Mouse (Mus musculus): ENCODE data around the gene Bcor. TPM values are rescaled to one million over a fixed set of nuclear protein-coding genes. Genes with fewer than 3 reads are reported as not detected.

Bcor gene
- 14.2 and 14.5 TPM in 2 replicates for polyA plus RNA-seq (2015; fragmentation: Nextera tagmentation; extraction: Ambion mirVana)

DNA sequence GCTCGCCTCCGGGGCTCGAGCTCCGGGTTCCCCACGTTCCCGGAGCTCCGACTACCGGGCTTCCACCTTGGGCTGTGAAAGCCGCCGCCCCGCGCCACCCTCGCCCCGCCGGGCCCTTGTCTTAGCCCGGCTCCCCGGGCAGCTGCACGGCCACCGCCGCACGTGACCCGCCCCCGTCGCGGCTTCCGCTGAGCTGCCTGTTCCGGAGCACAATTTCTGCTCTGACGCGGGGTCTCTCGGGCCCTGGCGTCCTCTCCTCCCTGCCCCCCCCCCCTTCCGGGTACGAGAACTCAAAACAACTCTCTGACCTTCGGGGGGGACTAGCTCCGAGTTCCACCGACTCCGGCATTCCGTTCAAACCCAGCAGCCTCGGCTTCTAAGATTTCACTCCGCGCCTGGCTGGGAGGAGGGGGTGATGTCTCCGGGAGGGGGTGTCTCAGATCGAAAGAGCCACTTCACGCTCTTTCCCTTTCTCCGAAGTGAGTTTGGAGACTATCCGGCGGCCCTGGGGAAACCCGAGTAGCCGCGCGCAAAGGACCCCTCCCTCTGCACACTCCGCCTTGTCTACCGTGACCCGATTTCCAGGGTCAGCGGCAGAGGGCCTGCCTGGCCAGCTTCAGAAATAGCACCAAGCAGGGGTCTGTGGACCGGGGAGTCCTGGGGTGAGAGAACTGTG lies at the start of gene Bcor:
Bcor (minus strand) TSS at position 375 of the 676 bp plus-strand sequence.
- Histone ChIP-seq H3K27ac (replicated peaks) (peak within 1 kb of the TSS; percentile 91), H3K4me3 (peak within 1 kb of the TSS; percentile 59), H3K9ac (peak within 1 kb of the TSS; percentile 85), H3K27me3 (replicated peaks) (peaks cover 59% of the 10 kb centered on the region), H3K9me3 (no peaks in the 10 kb centered on the region), H3K4me2 (peak within 1 kb of the TSS; percentile 69), H3K36me3 (no peaks in the 10 kb centered on the region), H3K4me1 (peaks cover 31% of the 10 kb centered on the region)
- no peak for ATAC-seq (ENCODE audit: extremely low read depth, insufficient number of reproducible peaks, low FRiP score, low TSS enrichment)
- WGBS: 2% methylated on average over 55 of the region's 56 CpGs

DNA sequence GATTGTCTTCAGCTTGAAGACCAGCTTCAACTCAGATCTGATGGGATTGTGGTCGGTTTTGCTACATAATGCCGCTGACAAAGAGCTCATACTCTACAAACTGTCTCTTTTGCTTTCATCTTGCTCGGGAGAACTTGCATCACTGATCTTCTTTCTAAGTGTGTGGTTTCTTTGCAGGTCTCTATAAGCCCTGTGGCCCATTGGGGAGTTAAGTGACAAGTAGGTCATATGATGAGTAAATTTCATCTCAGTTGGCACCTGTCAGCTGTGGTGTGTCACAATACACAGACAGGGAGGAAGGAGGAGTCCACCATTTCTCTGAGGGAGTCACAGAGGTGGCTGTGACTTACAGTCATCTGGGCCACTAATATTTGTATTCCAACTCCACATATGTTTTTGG lies 42.8 kb upstream of the Bcor start:
- Histone ChIP-seq H3K36me3 (no peaks in the 10 kb centered on the region), H3K4me3 (no peak overlapping the region), H3K27ac (replicated peaks) (no peak overlapping the region), H3K4me1 (no peaks in the 10 kb centered on the region), H3K9me3 (no peaks in the 10 kb centered on the region), H3K27me3 (replicated peaks) (0 out of 2 replicates have a peak, but pooled peaks cover 6% of the 10 kb centered on the region), H3K9ac (no peak overlapping the region), H3K4me2 (no peak overlapping the region)
- ATAC-seq (ENCODE audit: extremely low read depth, insufficient number of reproducible peaks, low FRiP score, low TSS enrichment): no peak
- WGBS: 78% methylated on average over 3 of the region's 3 CpGs

DNA sequence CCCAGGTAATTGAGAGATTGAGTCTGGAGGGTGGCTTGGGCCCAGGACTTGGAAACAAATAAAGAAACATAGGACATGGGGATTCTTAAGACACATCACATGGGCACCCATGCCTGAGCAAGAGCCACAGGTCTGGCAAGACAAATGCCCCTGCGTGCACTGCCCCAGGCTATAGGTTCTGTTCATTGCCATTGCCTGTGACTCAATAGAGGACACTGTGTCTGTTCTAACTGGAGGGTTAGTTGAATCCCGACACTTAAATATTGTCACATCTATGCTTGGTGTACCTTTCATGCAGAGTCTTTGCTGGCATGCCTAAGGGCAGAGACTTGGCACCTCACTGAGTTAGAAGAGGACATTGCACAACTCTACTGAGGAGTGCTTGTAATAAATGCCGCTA lies 41.0 kb upstream of the Bcor start:
- 76% methylated on average over 3 of the region's 3 CpGs for WGBS
- no peak overlapping the region for H3K9ac ChIP-seq
- ATAC-seq (ENCODE audit: extremely low read depth, insufficient number of reproducible peaks, low FRiP score, low TSS enrichment): no peak

DNA sequence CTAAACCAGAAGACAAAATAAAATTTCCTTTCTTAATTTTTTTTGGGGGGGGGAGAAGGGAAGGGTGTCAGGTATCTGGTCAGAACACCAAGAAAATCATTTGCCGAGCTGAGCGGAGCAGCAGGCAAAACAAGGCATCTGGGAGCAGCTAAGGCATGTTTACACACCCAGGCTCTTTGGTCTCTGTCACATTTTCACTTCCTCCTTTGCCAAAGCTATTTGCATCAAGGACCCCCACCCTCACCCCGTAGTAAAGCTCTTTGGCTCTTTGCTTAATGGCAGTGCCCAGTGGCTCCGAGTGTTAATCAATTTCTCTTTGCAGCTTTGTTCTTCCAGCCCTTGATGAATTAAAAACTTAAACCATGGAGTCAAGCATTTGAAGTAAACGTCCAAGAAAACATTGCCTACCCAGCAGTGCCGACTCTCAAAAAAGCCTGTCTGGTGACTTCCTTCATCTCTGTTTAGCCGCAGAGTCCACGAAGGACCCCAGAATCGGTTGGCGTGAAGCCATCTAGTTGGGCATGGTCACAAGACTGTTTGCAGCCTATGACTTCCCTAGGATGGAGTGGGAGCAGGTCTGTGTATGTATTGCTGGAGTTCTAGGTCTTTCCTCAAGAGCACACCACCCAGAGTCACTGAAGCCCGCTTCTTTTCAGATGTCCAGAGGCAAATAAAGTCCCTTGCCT lies 35.2 kb upstream of the Bcor start:
- Histone ChIP-seq H3K36me3 (no peaks in the 10 kb centered on the region), H3K9ac (no peak overlapping the region), H3K9me3 (no peaks in the 10 kb centered on the region), H3K27me3 (replicated peaks) (peaks cover 9% of the 10 kb centered on the region), H3K4me3 (no peak overlapping the region), H3K4me1 (no peaks in the 10 kb centered on the region), H3K27ac (replicated peaks) (no peak overlapping the region), H3K4me2 (no peak overlapping the region)
- WGBS: 59% methylated on average over 11 of the region's 11 CpGs
- ATAC-seq (ENCODE audit: extremely low read depth, insufficient number of reproducible peaks, low FRiP score, low TSS enrichment): no peak

More for the DNA sequence above, 41.0 kb upstream of the Bcor start:
- no peak overlapping the region for H3K4me3 ChIP-seq
- no peaks in the 10 kb centered on the region for H3K4me1 ChIP-seq
- H3K27me3 ChIP-seq (replicated peaks): peaks cover 6% of the 10 kb centered on the region; the same call in 1 of the 2 replicates
- H3K27ac ChIP-seq (replicated peaks): no peak overlapping the region
- H3K4me2 ChIP-seq: no peak overlapping the region
- no peaks in the 10 kb centered on the region for H3K36me3 ChIP-seq
- no peaks in the 10 kb centered on the region for H3K9me3 ChIP-seq

DNA sequence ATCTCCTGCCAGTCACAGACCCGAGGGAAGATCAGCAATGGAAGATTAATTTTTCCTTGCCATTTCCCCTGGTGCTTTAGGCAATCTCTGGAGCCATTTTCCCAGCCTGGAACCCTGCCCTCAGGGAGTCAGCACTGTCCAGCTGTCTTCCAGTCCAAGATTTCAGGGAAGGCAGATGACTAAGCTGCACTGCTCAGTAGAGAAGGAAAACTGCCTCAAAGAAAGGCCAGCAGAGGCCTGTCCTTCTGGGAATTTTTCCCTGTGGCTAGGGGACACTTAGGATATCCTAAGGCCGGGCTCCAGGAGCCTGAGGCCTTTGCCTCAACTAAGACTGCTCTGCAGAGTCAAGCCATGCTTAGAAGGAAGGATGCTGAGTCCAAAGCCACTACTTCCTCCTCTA lies 32.2 kb upstream of the Bcor start:
- ATAC-seq (ENCODE audit: extremely low read depth, insufficient number of reproducible peaks, low FRiP score, low TSS enrichment): no peak
- 58% methylated on average over 2 of the region's 2 CpGs for WGBS
- Histone ChIP-seq H3K27ac (replicated peaks) (no peak overlapping the region), H3K9me3 (no peaks in the 10 kb centered on the region), H3K27me3 (replicated peaks) (peaks cover 10% of the 10 kb centered on the region), H3K36me3 (no peaks in the 10 kb centered on the region), H3K9ac (no peak overlapping the region), H3K4me2 (no peak overlapping the region), H3K4me3 (no peak overlapping the region), H3K4me1 (no peaks in the 10 kb centered on the region)

DNA sequence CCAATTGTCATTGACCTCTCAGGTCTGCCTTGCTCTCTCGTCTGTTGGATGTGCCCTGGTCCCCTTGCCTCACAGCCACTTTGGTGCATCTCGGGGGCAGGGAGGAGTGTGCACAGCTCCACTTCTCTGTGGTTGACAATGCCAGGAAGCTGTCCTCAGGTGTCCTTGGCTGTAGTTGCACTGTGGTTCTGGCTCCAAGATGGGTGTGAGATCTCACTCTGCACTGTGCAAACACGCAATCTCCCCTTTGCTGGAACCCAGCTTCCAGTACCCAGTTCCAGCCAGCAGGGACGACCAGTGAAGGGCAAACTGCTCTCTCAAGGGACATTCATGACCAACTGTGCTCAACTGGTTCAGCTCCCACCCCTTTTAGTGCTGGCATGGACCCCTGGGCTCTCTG lies 29.4 kb upstream of the Bcor start:
- Histone ChIP-seq H3K36me3 (no peaks in the 10 kb centered on the region), H3K27ac (replicated peaks) (no peak overlapping the region), H3K9me3 (0 out of 2 replicates have a peak, but pooled peaks cover 3% of the 10 kb centered on the region), H3K4me2 (no peak overlapping the region), H3K4me3 (no peak overlapping the region), H3K4me1 (no peaks in the 10 kb centered on the region), H3K27me3 (replicated peaks) (peaks cover 10% of the 10 kb centered on the region), H3K9ac (no peak overlapping the region)
- 69% methylated on average over 4 of the region's 4 CpGs for WGBS
- no peak for ATAC-seq (ENCODE audit: extremely low read depth, insufficient number of reproducible peaks, low FRiP score, low TSS enrichment)

DNA sequence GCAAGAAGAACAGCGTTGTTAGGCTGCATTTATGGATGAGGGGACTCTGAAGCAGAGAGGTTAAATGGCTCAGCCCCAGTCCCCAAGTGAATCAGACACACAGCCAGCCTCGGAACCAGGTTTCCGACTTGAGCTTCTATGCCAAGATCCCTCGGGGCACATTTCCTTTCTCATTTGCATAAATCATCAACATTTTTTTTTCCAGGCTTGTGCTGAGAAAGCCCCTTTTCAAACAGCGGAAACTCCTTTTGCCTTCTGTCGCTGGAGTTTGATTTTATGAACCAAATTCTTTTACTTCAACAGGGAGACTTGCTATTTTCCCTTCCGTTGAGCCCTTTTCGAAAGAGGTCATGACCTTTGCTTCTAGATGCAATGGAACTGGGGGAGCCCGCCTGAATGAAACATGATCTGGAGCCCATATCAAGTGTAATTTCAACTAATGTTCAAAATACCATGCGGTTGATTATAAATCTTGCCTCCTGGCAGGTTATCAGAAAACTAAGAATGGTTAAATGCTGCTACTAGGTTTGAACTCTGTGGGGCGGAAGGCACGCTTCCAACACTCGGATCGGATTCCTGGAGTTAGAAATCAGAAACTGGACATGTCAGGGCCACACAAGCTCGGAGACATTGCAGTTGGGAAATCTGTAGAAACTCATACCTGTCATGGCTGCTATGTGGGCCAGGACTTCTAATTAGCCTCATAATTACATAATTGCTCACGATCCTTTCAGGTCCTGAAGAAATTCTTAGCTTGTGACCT lies 15.2 kb upstream of the Bcor start:
- no peaks in the 10 kb centered on the region for H3K9me3 ChIP-seq
- H3K27me3 ChIP-seq (replicated peaks): peaks cover 19% of the 10 kb centered on the region
- H3K27ac ChIP-seq (replicated peaks): no peak overlapping the region
- no peak overlapping the region for H3K4me3 ChIP-seq
- no peak overlapping the region for H3K9ac ChIP-seq
- no peak for ATAC-seq (ENCODE audit: extremely low read depth, insufficient number of reproducible peaks, low FRiP score, low TSS enrichment)
- H3K36me3 ChIP-seq: no peaks in the 10 kb centered on the region
- H3K4me2 ChIP-seq: no peak overlapping the region
- WGBS: 51% methylated on average over 16 of the region's 16 CpGs
- no peaks in the 10 kb centered on the region for H3K4me1 ChIP-seq

DNA sequence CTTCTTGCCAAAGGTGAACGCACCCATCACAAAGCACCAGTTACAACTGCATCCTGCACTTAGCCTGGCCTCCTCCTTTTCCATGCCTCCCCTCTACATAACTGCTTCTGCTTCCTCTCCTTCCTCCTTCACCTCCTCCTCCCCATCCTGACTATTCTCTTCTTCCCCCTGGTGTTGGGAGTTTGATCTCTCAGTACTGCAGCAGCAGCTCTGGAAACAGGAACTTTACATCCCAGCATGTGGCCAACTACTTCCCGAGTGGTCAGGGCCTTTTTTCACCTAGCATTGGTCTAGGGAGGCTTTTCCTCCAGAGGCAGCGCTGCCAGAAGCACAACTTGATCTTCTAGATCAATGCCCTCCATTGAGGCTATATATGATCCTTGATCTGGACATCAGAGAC lies 10.0 kb upstream of the Bcor start:
- H3K9ac ChIP-seq: no peak overlapping the region
- no peaks in the 10 kb centered on the region for H3K9me3 ChIP-seq
- H3K4me3 ChIP-seq: no peak overlapping the region
- H3K27ac ChIP-seq (replicated peaks): no peak overlapping the region
- ATAC-seq (ENCODE audit: extremely low read depth, insufficient number of reproducible peaks, low FRiP score, low TSS enrichment): no peak
- 22% methylated on average over 3 of the region's 3 CpGs for WGBS
- H3K4me2 ChIP-seq: no peak overlapping the region
- H3K27me3 ChIP-seq (replicated peaks): peaks cover 21% of the 10 kb centered on the region
- H3K4me1 ChIP-seq: no peaks in the 10 kb centered on the region
- no peaks in the 10 kb centered on the region for H3K36me3 ChIP-seq

DNA sequence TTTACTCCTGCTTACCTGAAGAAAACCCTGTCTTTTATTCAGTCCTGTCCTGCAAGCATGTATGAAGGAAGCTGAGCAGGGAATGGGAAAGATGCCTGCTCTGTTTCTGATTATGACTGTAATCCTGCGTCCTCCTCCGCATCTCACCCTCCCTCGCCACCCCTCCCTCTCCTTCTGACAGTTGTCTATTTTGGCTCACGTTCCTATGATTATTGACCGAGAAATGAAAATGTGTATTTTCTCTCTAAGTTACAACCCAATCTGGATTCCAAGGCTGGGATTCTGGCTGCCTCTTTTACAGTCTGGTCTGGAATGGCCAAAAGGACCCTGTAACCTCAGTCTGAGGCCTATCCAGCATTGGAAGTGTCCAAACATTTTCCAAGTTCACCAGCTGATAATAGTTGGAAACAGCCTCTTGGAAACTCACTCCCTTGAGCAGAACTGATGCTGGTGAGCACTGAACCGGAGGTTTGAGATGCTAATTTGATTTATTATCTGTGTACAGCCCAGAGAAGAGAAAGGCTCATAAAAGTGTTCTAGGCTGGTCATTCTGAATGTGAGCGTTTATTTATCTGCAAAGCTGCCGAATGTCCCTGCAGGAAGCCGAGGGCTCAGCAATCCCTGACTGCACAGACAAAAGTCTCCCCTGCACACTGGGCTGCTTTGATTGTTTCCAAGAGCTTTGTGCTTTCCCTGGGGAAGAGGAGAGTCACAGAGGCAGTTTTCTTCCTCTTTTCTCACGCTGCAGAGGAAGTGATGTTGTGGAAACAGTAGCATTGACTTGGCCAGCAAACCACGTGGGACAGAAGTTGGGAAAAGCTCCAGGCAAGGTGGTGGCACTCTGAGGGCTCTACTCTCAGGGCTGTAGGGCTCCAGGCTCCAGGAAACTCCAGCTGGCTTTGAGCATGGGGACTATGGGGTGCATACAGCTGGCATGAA lies 4.7 kb upstream of the Bcor start:
- Histone ChIP-seq H3K27ac (replicated peaks) (peak overlapping the region; percentile 43), H3K27me3 (replicated peaks) (peaks cover 16% of the 10 kb centered on the region)

DNA sequence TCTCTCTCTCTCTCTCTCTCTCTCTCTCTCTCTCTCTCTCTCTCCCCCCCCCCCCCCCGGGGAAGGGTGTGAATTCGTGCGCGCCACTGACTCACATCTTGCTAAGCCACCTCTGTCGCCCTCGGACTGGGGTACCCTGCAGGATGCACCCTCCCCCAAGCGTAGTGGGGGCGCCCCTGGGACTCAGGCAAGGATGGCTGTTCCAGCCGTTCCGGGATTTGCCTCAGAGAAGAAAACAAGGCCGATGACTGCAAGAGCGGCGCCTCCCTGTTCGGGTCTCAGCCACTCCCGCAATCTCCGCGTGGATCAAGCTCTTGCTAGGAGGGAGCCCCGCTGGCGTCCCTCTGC lies 647 bp downstream of the Bcor start:
- Histone ChIP-seq H3K9ac (peak overlapping the region; percentile 85), H3K4me1 (peaks cover 34% of the 10 kb centered on the region), H3K27ac (replicated peaks) (peak overlapping the region; percentile 91), H3K36me3 (no peaks in the 10 kb centered on the region), H3K9me3 (no peaks in the 10 kb centered on the region), H3K4me2 (peak overlapping the region; percentile 69), H3K27me3 (replicated peaks) (peaks cover 65% of the 10 kb centered on the region), H3K4me3 (peak overlapping the region; percentile 59)
- 2% methylated on average over 18 of the region's 19 CpGs for WGBS
- ATAC-seq (ENCODE audit: extremely low read depth, insufficient number of reproducible peaks, low FRiP score, low TSS enrichment): no peak

More for the DNA sequence above, 4.7 kb upstream of the Bcor start:
- H3K4me2 ChIP-seq: no peak overlapping the region
- H3K4me1 ChIP-seq: peaks cover 3% of the 10 kb centered on the region; the same call in 1 of the 2 replicates
- H3K9me3 ChIP-seq: no peaks in the 10 kb centered on the region
- no peaks in the 10 kb centered on the region for H3K36me3 ChIP-seq
- H3K4me3 ChIP-seq: no peak overlapping the region
- no peak for ATAC-seq (ENCODE audit: extremely low read depth, insufficient number of reproducible peaks, low FRiP score, low TSS enrichment)
- no peak overlapping the region for H3K9ac ChIP-seq
- 51% methylated on average over 11 of the region's 11 CpGs for WGBS
